Mouse (Mus musculus) adrenal gland, postnatal 0 days (tissue): ENCODE data around the gene Cplane1. TPM values are rescaled to one million over a fixed set of nuclear protein-coding genes. Genes with fewer than 3 reads are reported as not detected.

ENCODE experiments used
- polyA plus RNA-seq: library from polyadenylated mRNA; unstranded; fragments of >200 nt; fragmentation: Nextera tagmentation; extraction: Ambion mirVana; gene quantifications from 2 replicates; pipeline ENCODE4 v1.2.1, GENCODE M21; 2015

Gene Cplane1
- 4.2 and 5.2 TPM in 2 replicates for polyA plus RNA-seq

DNA sequence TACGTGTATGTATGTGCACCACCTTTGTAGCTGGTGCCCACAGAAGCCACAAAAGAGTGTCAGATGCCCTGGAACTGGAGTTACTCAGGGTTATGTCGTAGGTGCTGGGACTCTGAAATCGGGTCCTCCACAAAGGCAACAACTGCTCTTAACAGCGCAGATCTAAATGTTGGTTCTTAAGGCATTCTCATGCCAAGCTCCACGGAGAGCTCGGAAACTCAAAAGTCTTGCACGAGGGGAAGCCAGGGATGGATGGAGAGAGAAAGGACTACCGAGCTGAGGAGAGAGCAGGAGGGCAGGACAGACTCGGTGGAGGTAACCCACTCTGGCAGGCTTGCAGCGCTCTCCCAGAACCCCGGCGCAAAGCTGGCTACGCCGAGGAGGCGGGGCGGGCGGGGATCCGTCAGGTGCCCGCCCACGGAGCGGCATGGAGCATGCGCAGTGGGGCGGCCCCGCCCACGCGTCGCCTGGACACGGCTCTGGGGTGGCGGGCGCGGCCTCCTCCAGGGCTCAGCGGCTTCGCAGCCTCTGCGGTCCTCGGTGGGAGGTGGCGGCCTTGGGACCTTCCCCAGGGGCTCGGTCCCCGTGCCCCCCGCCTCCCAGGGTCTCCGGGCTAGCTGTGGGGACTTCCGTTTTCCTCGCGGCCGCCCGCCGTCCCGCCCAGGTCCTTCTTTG is at the start of gene Cplane1:
Cplane1 (plus strand) TSS at position 516 of the 675 bp plus-strand sequence.

Other genes with a start within 250 kb of the Cplane1 start
- 25.2 and 39.7 TPM in 2 replicates for gene Wdr70, start 69.9 kb upstream of the Cplane1 start, polyA plus RNA-seq
- 3.3 and 5.4 TPM in 2 replicates for gene Nup155, start 59.8 kb upstream of the Cplane1 start, polyA plus RNA-seq